Mouse (Mus musculus) hindbrain, embryonic 16.5 days (tissue): Measurements from ENCODE around the gene Gpr34. TPM values are rescaled to one million over a fixed set of nuclear protein-coding genes. Genes with fewer than 3 reads are reported as not detected.

Experiments
- ATAC-seq: fragments of 200-750 bp; cut with Nextera tagmentation; 2 replicates; pipeline ENCODE4 v1.8.0; 2017; ENCODE audit warnings: moderate TSS enrichment, moderate library complexity
- H3K27ac ChIP-seq: fragments of 300-500 bp; sonication (generic); 2 replicates; pipeline ENCODE4 v1.5.1; 2014; ENCODE audit warnings: low read depth, mild to moderate bottlenecking, control low read depth, low read length, moderate library complexity
- H3K27me3 ChIP-seq: fragments of 300-500 bp; sonication (generic); replicated peaks from 2 replicates; pipeline ENCODE4 v1.6.1; 2014; ENCODE audit warnings: low read length; ENCODE audit not compliant: control insufficient read depth, insufficient read depth
- H3K36me3 ChIP-seq: fragments of 300-500 bp; sonication (generic); 2 replicates; pipeline ENCODE4 v1.6.1; 2014; ENCODE audit warnings: mild to moderate bottlenecking, low read length, moderate library complexity, mixed read lengths; ENCODE audit not compliant: control insufficient read depth, insufficient read depth
- H3K4me1 ChIP-seq: fragments of 300-500 bp; sonication (generic); 2 replicates; pipeline ENCODE4 v1.6.1; 2014; ENCODE audit warnings: low read depth, low read length; ENCODE audit not compliant: control insufficient read depth, insufficient read depth
- H3K4me2 ChIP-seq: fragments of 300-500 bp; sonication (generic); 2 replicates; pipeline ENCODE4 v1.6.1; 2014; ENCODE audit warnings: mild to moderate bottlenecking, low read length, control low read depth, moderate library complexity
- H3K4me3 ChIP-seq: fragments of 300-500 bp; sonication (generic); 2 replicates; pipeline ENCODE4 v1.5.1; 2014; ENCODE audit warnings: mild to moderate bottlenecking, low read length, control low read depth, moderate library complexity
- H3K9ac ChIP-seq: fragments of 300-500 bp; sonication (generic); 2 replicates; pipeline ENCODE4 v1.6.1; 2014; ENCODE audit warnings: low read depth, mild to moderate bottlenecking, control low read depth, low read length, moderate library complexity
- H3K9me3 ChIP-seq: fragments of 300-500 bp; sonication (generic); 2 replicates; pipeline ENCODE4 v1.6.1; 2014; ENCODE audit warnings: mild to moderate bottlenecking, low read length, moderate library complexity; ENCODE audit not compliant: control insufficient read depth
- WGBS: fragments of 180-500 bp; shearing (Covaris S2); extraction: QIAGEN DNeasy Blood & Tissue Kit; methylation state at CpG from one replicate; pipeline ENCODE4 v1.1.7; 2014; 5-methylcytosine and 5-hydroxymethylcytosine counted together
- polyA plus RNA-seq: library from polyadenylated mRNA; unstranded; fragments of >200 nt; fragmentation: Nextera tagmentation; extraction: Ambion mirVana; gene quantifications from 2 replicates; pipeline ENCODE4 v1.2.1, GENCODE M21; 2015

Gpr34 gene
- polyA plus RNA-seq, result 3.7 and 4.3 TPM in 2 replicates

- Histone ChIP-seq H3K4me3 (no peak within 1 kb of the TSS), H3K36me3 (no peaks in the 10 kb centered on the region), H3K9ac (no peak within 1 kb of the TSS), H3K4me2 (no peak within 1 kb of the TSS), H3K9me3 (no peaks in the 10 kb centered on the region), H3K4me1 (no peaks in the 10 kb centered on the region), H3K27ac (no peak within 1 kb of the TSS), H3K27me3 (no peaks in the 10 kb centered on the region)
- 78% methylated on average over 5 of the region's 5 CpGs for WGBS
- no peak for ATAC-seq
These were observed at the start of gene Gpr34 for GRCm38 (mm10) chrX:13631599-13632283. Gene Gpr34, plus strand, starts transcription at chrX:13632089.

- H3K9ac ChIP-seq, result no peak overlapping the region
These were observed 32.5 kb upstream of the Gpr34 start for GRCm38 (mm10) chrX:13599373-13599772.

GRCm38 (mm10) chrX:13599966-13600365 is 31.9 kb upstream of the Gpr34 start:
- Histone ChIP-seq H3K27ac (no peak overlapping the region), H3K27me3 (no peaks in the 10 kb centered on the region), H3K4me1 (no peaks in the 10 kb centered on the region), H3K9me3 (no peaks in the 10 kb centered on the region), H3K4me2 (no peak overlapping the region), H3K9ac (no peak overlapping the region), H3K4me3 (no peak overlapping the region), H3K36me3 (no peaks in the 10 kb centered on the region)
- no peak for ATAC-seq
- WGBS, result 93% methylated on average over 1 of the region's 1 CpGs

More at GRCm38 (mm10) chrX:13599373-13599772, 32.5 kb upstream of the Gpr34 start:
- Histone ChIP-seq H3K27me3 (no peaks in the 10 kb centered on the region), H3K4me1 (no peaks in the 10 kb centered on the region), H3K36me3 (no peaks in the 10 kb centered on the region), H3K9me3 (no peaks in the 10 kb centered on the region), H3K27ac (no peak overlapping the region), H3K4me3 (no peak overlapping the region), H3K4me2 (no peak overlapping the region)
- ATAC-seq, result no peak
- 84% methylated on average over 2 of the region's 2 CpGs for WGBS

- ATAC-seq, result no peak
- H3K9ac ChIP-seq, result no peak overlapping the region
- H3K4me2 ChIP-seq, result no peak overlapping the region
- no peak overlapping the region for H3K4me3 ChIP-seq
- no peaks in the 10 kb centered on the region for H3K36me3 ChIP-seq
- WGBS, result 64% methylated on average over 3 of the region's 3 CpGs
- H3K4me1 ChIP-seq, result no peaks in the 10 kb centered on the region
- no peaks in the 10 kb centered on the region for H3K9me3 ChIP-seq
- no peaks in the 10 kb centered on the region for H3K27me3 ChIP-seq
- no peak overlapping the region for H3K27ac ChIP-seq
These were observed 25.1 kb upstream of the Gpr34 start for GRCm38 (mm10) chrX:13606741-13607140.

GRCm38 (mm10) chrX:13607752-13608151 is 24.1 kb upstream of the Gpr34 start:
- no peaks in the 10 kb centered on the region for H3K4me1 ChIP-seq
- no peak overlapping the region for H3K4me3 ChIP-seq
- WGBS, result 46% methylated on average over 3 of the region's 3 CpGs
- H3K36me3 ChIP-seq, result no peaks in the 10 kb centered on the region
- ATAC-seq, result no peak
- H3K9ac ChIP-seq, result no peak overlapping the region
- no peak overlapping the region for H3K27ac ChIP-seq
- H3K27me3 ChIP-seq, result no peaks in the 10 kb centered on the region
- H3K9me3 ChIP-seq, result no peaks in the 10 kb centered on the region
- no peak overlapping the region for H3K4me2 ChIP-seq

GRCm38 (mm10) chrX:13611114-13611513 is 20.8 kb upstream of the Gpr34 start:
- no peak for ATAC-seq
- H3K9me3 ChIP-seq, result no peaks in the 10 kb centered on the region
- 84% methylated on average over 5 of the region's 5 CpGs for WGBS

GRCm38 (mm10) chrX:13612115-13612514 is 19.8 kb upstream of the Gpr34 start:
- no peaks in the 10 kb centered on the region for H3K36me3 ChIP-seq

More at GRCm38 (mm10) chrX:13611114-13611513, 20.8 kb upstream of the Gpr34 start:
- H3K27ac ChIP-seq, result no peak overlapping the region
- no peak overlapping the region for H3K4me3 ChIP-seq
- no peaks in the 10 kb centered on the region for H3K36me3 ChIP-seq
- H3K27me3 ChIP-seq, result no peaks in the 10 kb centered on the region
- no peak overlapping the region for H3K9ac ChIP-seq
- no peaks in the 10 kb centered on the region for H3K4me1 ChIP-seq
- H3K4me2 ChIP-seq, result no peak overlapping the region

GRCm38 (mm10) chrX:13616726-13617125 is 15.2 kb upstream of the Gpr34 start:
- Histone ChIP-seq H3K4me3 (no peak overlapping the region), H3K4me1 (no peaks in the 10 kb centered on the region), H3K36me3 (no peaks in the 10 kb centered on the region), H3K27me3 (no peaks in the 10 kb centered on the region), H3K4me2 (no peak overlapping the region), H3K27ac (no peak overlapping the region), H3K9me3 (no peaks in the 10 kb centered on the region), H3K9ac (no peak overlapping the region)
- 61% methylated on average over 1 of the region's 1 CpGs for WGBS
- no peak for ATAC-seq

More at GRCm38 (mm10) chrX:13612115-13612514, 19.8 kb upstream of the Gpr34 start:
- no peaks in the 10 kb centered on the region for H3K4me1 ChIP-seq
- no peaks in the 10 kb centered on the region for H3K27me3 ChIP-seq
- no peak overlapping the region for H3K9ac ChIP-seq
- no peak overlapping the region for H3K4me2 ChIP-seq
- H3K4me3 ChIP-seq, result no peak overlapping the region
- no peak for ATAC-seq
- no peaks in the 10 kb centered on the region for H3K9me3 ChIP-seq
- no peak overlapping the region for H3K27ac ChIP-seq
- WGBS, result 89% methylated on average over 2 of the region's 2 CpGs

- Histone ChIP-seq H3K27me3 (no peaks in the 10 kb centered on the region), H3K9ac (no peak overlapping the region), H3K36me3 (no peaks in the 10 kb centered on the region), H3K4me2 (no peak overlapping the region), H3K9me3 (no peaks in the 10 kb centered on the region), H3K27ac (no peak overlapping the region), H3K4me3 (no peak overlapping the region), H3K4me1 (no peaks in the 10 kb centered on the region)
- no peak for ATAC-seq
- 78% methylated on average over 1 of the region's 1 CpGs for WGBS
These were observed 14.6 kb upstream of the Gpr34 start for GRCm38 (mm10) chrX:13617294-13617693.
